Comparison of ENCODE assay signal across 9 mouse cellular contexts in genomic region chr2:91480805-91481514, GRCm38 (mm10). TPM values are rescaled to one million over a fixed set of nuclear protein-coding genes. Genes with fewer than 3 reads are reported as not detected.
DNase-seq lines count a peak whose midpoint lies in the region; ATAC-seq and TF ChIP-seq lines count a peak whose summit lies in the region.
"Had no signal": no experiment of that assay in that cellular context is flagged by ENCODE, and none has a peak within 500 bp of the region (broad histone marks: within the 10 kb centered on the region; RNA-seq: fewer than 3 reads in every experiment).

No protein-coding gene starts in this region.

- H3K4me2 ChIP-seq in forebrain, embryonic 16.5 days (ENCODE audit: low read length): no peak overlapping the region
- H3K4me2 ChIP-seq in intestine, embryonic 15.5 days (replicated peaks): no peak overlapping the region
- H3K4me2 ChIP-seq in limb, embryonic 14.5 days (replicated peaks; ENCODE audit: low read depth, low read length, severe bottlenecking): no peak overlapping the region
- H3K4me2 ChIP-seq: embryonic facial prominence, embryonic 13.5 days had no signal

- H3K27ac ChIP-seq in forebrain, embryonic 16.5 days (ENCODE audit: low read length): no peak overlapping the region
- H3K27ac ChIP-seq in intestine, embryonic 15.5 days: no peak overlapping the region
- no peak overlapping the region for H3K27ac ChIP-seq in limb, embryonic 14.5 days (replicated peaks; ENCODE audit: low read depth, low read length)
- H3K27ac ChIP-seq: embryonic facial prominence, embryonic 13.5 days had no signal

- no peak overlapping the region for H3K4me3 ChIP-seq in forebrain, embryonic 16.5 days (replicated peaks; ENCODE audit: low read length)
- no peak overlapping the region for H3K4me3 ChIP-seq in intestine, embryonic 15.5 days (replicated peaks)
- no peak overlapping the region for H3K4me3 ChIP-seq in limb, embryonic 14.5 days (replicated peaks; ENCODE audit: low read length)
- H3K4me3 ChIP-seq: embryonic facial prominence, embryonic 13.5 days had no signal

- no peaks in the 10 kb centered on the region for H3K27me3 ChIP-seq in forebrain, embryonic 16.5 days (replicated peaks; ENCODE audit: control insufficient read depth, insufficient read depth, low read length)
- no peaks in the 10 kb centered on the region for H3K27me3 ChIP-seq in intestine, embryonic 15.5 days (replicated peaks)
- no peaks in the 10 kb centered on the region for H3K27me3 ChIP-seq in limb, embryonic 14.5 days (ENCODE audit: control insufficient read depth, insufficient read depth, low read length)
- H3K27me3 ChIP-seq: embryonic facial prominence, embryonic 13.5 days had no signal

- H3K9ac ChIP-seq in forebrain, embryonic 16.5 days (replicated peaks; ENCODE audit: low read depth, low read length): no peak overlapping the region
- no peak overlapping the region for H3K9ac ChIP-seq in intestine, embryonic 15.5 days
- H3K9ac ChIP-seq in limb, embryonic 14.5 days (ENCODE audit: low read depth, low read length, severe bottlenecking): no peak overlapping the region
- H3K9ac ChIP-seq: embryonic facial prominence, embryonic 13.5 days had no signal

- H3K9me3 ChIP-seq in forebrain, embryonic 16.5 days (ENCODE audit: control insufficient read depth, low read length): no peaks in the 10 kb centered on the region
- H3K9me3 ChIP-seq in intestine, embryonic 15.5 days: no peaks in the 10 kb centered on the region
- H3K9me3 ChIP-seq in limb, embryonic 14.5 days (ENCODE audit: control insufficient read depth, low read length): no peaks in the 10 kb centered on the region
- H3K9me3 ChIP-seq: embryonic facial prominence, embryonic 13.5 days had no signal

- TF ChIP-seq POLR2A in limb, embryonic 14.5 days (IDR thresholded peaks at IDR 0.05; ENCODE audit: borderline replicate concordance, extremely low read depth, insufficient read depth, insufficient read length): no peak

- peak; percentile 53 for DNase-seq in thymus, postnatal 0 days (ENCODE audit: low spot score)
- no peak for DNase-seq in thymus, postnatal 25 days
- peak; percentile 65 for DNase-seq in cerebellum, adult 11-12 months
- peak; percentile 92 for DNase-seq in limb, embryonic 14.5 days (ENCODE audit: low spot score)
- peak; percentile 84 for DNase-seq in retina, postnatal 1 day

- H3K36me3 ChIP-seq in forebrain, embryonic 16.5 days (ENCODE audit: control insufficient read depth, insufficient read depth): no peaks in the 10 kb centered on the region
- peaks cover 36% of the 10 kb centered on the region for H3K36me3 ChIP-seq in intestine, embryonic 15.5 days
- peaks cover 71% of the 10 kb centered on the region for H3K36me3 ChIP-seq in limb, embryonic 14.5 days (ENCODE audit: control insufficient read depth, insufficient read depth, low read length)

- WGBS in forebrain, embryonic 16.5 days: 65% methylated on average over 6 of the region's 6 CpGs
- 66% methylated on average over 6 of the region's 6 CpGs for WGBS in intestine, embryonic 15.5 days
- WGBS in limb, embryonic 14.5 days: 58% methylated on average over 6 of the region's 6 CpGs

- ATAC-seq in forebrain, embryonic 16.5 days: peak; percentile 75
- ATAC-seq in intestine, embryonic 15.5 days: peak; percentile 39; the same call in 1 of the 2 replicates
- peak; percentile 66 for ATAC-seq in limb, embryonic 14.5 days (ENCODE audit: low FRiP score, low read depth)
- no peak for ATAC-seq in erythroblast, adult 5-6 weeks (replicated peaks; ENCODE audit: low FRiP score, poor library complexity, severe bottlenecking)

- H3K4me1 ChIP-seq in forebrain, embryonic 16.5 days (replicated peaks; ENCODE audit: control insufficient read depth, insufficient read depth, low read length): 0 out of 2 replicates have a peak, but pooled peaks cover 3% of the 10 kb centered on the region
- peaks cover 6% of the 10 kb centered on the region; the same call in 1 of the 2 replicates for H3K4me1 ChIP-seq in intestine, embryonic 15.5 days (replicated peaks)
- H3K4me1 ChIP-seq in limb, embryonic 14.5 days (ENCODE audit: control insufficient read depth, insufficient read depth, low read length): no peaks in the 10 kb centered on the region

RNA-seq across cellular contexts. Expression of gene Lrp4, which starts 23.6 kb away (rescaled TPM):
- polyA plus RNA-seq in thymus, postnatal 0 days (2015; fragmentation: Nextera tagmentation; extraction: Ambion mirVana): 2.0 and 2.4 TPM in 2 replicates
- 4.5 and 5.9 TPM in 2 replicates for polyA plus RNA-seq in forebrain, embryonic 16.5 days (2015; fragmentation: Nextera tagmentation; extraction: Ambion mirVana)
- 8.7 and 9.2 TPM in 2 replicates for polyA plus RNA-seq in intestine, embryonic 15.5 days (2015; fragmentation: Nextera tagmentation; extraction: Ambion mirVana)
- 11.6 and 13.3 TPM in 2 replicates for polyA plus RNA-seq in limb, embryonic 14.5 days (2012; rRNA removed)
- polyA plus RNA-seq in limb, embryonic 14.5 days (2014; fragmentation: Nextera tagmentation; extraction: Ambion mirVana): 6.7 and 7.3 TPM in 2 replicates
- 0.19 and 0.42 TPM in 2 replicates for total RNA-seq in erythroblast, adult 5-6 weeks (2015; ENCODE audit: low replicate concordance)
- 1.5 and 2.5 TPM in 2 replicates for total RNA-seq in erythroblast, adult 5-6 weeks (2017; ENCODE audit: low replicate concordance)

RNA-seq across cellular contexts. Expression of gene 1110051M20Rik, which starts 36.5 kb away (rescaled TPM):
- polyA plus RNA-seq in thymus, postnatal 0 days (2015; fragmentation: Nextera tagmentation; extraction: Ambion mirVana): 24.5 and 25.2 TPM in 2 replicates
- 163 and 187 TPM in 2 replicates for polyA plus RNA-seq in forebrain, embryonic 16.5 days (2015; fragmentation: Nextera tagmentation; extraction: Ambion mirVana)
- polyA plus RNA-seq in intestine, embryonic 15.5 days (2015; fragmentation: Nextera tagmentation; extraction: Ambion mirVana): 36.3 and 38.6 TPM in 2 replicates
- 34.9 and 45.0 TPM in 2 replicates for polyA plus RNA-seq in limb, embryonic 14.5 days (2012; rRNA removed)
- 50.6 and 67.9 TPM in 2 replicates for polyA plus RNA-seq in limb, embryonic 14.5 days (2014; fragmentation: Nextera tagmentation; extraction: Ambion mirVana)
- 0.38 and 1.3 TPM in 2 replicates for total RNA-seq in erythroblast, adult 5-6 weeks (2015; ENCODE audit: low replicate concordance)
- 0.94 TPM in 1 of 2 replicates, not detected in the other for total RNA-seq in erythroblast, adult 5-6 weeks (2017; ENCODE audit: low replicate concordance)

RNA-seq across cellular contexts. Expression of gene Ckap5, which starts 45.6 kb away (rescaled TPM):
- 82.1 and 95.1 TPM in 2 replicates for polyA plus RNA-seq in thymus, postnatal 0 days (2015; fragmentation: Nextera tagmentation; extraction: Ambion mirVana)
- polyA plus RNA-seq in forebrain, embryonic 16.5 days (2015; fragmentation: Nextera tagmentation; extraction: Ambion mirVana): 133 and 141 TPM in 2 replicates
- polyA plus RNA-seq in intestine, embryonic 15.5 days (2015; fragmentation: Nextera tagmentation; extraction: Ambion mirVana): 68.7 and 81.2 TPM in 2 replicates
- 41.8 and 57.8 TPM in 2 replicates for polyA plus RNA-seq in limb, embryonic 14.5 days (2012; rRNA removed)
- polyA plus RNA-seq in limb, embryonic 14.5 days (2014; fragmentation: Nextera tagmentation; extraction: Ambion mirVana): 68.7 and 77.7 TPM in 2 replicates
- 25.6 and 28.2 TPM in 2 replicates for total RNA-seq in erythroblast, adult 5-6 weeks (2015; ENCODE audit: low replicate concordance)
- 42.2 and 42.3 TPM in 2 replicates for total RNA-seq in erythroblast, adult 5-6 weeks (2017; ENCODE audit: low replicate concordance)
